Mouse (Mus musculus): ENCODE data around the gene Rtbdn.

Gene Rtbdn

DNA sequence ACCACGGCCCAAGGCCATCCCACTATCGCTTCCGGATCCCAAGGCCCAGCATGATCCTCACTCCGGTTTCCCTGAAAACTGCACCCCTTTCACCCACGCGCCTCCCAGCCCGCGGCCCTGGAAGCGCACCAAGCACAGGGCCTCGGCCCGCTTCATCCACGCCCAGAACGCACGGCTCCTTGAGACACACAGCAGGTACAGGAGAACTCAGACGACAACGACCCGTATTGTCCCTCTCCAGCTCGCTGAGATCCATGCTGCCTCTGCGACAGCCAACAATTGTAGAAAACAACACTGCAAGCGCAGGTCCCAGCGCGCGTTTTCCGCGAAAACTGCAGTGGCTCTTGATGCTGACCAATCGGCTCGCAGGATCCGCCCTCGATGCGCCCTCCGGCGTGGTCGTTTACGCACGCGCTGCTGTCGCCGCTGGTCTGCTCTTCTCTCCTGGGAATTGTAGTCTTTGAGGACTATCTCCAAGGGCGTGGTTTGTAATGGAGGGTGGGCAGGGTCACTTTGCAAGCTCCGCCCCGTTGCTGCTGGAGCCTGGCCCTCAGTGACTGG, 19.0 kb downstream of the Rtbdn start:
- DNase-seq: peak; percentile 92

- no peak for DNase-seq
Measured at GRCm38 (mm10) chr8:84966603-84967002, 19.8 kb downstream of the Rtbdn start.

GRCm38 (mm10) chr8:84967532-84968304, 20.9 kb downstream of the Rtbdn start:
- DNase-seq: no peak

DNA sequence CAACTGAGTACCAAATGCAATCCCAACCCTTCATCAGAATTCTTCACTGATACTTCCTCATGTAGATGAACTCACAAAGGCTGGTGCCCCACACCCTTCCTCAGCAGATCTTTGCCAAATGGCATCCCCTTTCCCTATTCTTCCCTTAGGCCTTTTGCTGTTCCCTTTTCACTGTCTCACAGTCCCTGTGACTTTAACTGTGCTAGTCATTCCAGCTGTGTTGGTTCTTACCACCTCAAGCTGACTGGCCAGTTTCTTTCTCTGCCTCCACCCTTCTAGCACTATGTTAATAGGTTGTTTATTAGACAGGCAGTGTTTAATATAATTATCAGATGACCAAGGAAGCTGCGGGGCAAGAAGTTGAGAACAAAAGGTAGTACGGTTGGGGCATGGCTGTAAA, 21.9 kb downstream of the Rtbdn start:
- no peak for DNase-seq

- peak; percentile 74 for DNase-seq
Measured at GRCm38 (mm10) chr8:84969241-84970134, 22.7 kb downstream of the Rtbdn start, which contains the start of the genes Gm49661, Prdx2 and Rnaseh2a. Gene Gm49661 (minus strand): TSS chr8:84969433. Gene Prdx2 (plus strand): TSS chr8:84969587. Gene Rnaseh2a (minus strand): TSS chr8:84969767.

- DNase-seq: no peak
Measured at GRCm38 (mm10) chr8:84970135-84970790, 23.5 kb downstream of the Rtbdn start.

- no peak for DNase-seq
Measured at GRCm38 (mm10) chr8:84970913-84971312, 24.1 kb downstream of the Rtbdn start.

- DNase-seq: no peak
Measured at GRCm38 (mm10) chr8:84973079-84973478, 26.3 kb downstream of the Rtbdn start.

DNA sequence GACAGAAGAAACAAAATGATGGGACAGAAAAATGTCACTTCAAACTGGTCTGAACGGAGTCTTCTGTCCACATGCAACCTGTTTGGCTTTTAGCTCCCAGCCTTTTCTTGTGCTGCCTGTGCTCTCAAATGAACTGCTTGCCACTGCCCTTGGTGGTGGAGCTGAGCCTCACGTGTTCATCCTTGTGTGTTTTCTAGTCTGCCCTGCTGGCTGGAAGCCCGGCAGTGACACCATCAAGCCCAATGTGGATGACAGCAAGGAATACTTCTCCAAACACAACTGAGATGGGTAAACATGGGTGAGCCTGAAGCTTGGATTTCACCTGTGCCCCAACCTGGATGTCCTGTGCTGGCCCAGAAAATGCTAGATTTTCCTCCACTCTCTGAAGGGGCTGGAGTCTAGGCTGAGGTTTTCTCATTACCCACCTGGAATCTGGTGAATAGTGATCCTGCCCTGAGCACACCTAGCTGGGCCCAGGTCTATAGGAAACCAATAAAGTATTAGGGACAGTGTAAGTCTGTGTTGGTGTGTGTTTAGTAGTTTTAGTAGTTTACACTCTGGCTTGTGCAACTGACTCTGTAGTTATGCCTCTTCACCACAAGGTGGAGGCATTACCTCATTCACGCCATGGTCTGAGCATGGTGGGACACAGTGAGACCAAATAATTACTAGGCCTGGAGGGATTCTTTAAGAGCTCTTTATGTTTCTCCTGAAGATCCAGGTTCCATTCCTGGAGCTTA, 27.2 kb downstream of the Rtbdn start:
- DNase-seq: peak; percentile 64

DNA sequence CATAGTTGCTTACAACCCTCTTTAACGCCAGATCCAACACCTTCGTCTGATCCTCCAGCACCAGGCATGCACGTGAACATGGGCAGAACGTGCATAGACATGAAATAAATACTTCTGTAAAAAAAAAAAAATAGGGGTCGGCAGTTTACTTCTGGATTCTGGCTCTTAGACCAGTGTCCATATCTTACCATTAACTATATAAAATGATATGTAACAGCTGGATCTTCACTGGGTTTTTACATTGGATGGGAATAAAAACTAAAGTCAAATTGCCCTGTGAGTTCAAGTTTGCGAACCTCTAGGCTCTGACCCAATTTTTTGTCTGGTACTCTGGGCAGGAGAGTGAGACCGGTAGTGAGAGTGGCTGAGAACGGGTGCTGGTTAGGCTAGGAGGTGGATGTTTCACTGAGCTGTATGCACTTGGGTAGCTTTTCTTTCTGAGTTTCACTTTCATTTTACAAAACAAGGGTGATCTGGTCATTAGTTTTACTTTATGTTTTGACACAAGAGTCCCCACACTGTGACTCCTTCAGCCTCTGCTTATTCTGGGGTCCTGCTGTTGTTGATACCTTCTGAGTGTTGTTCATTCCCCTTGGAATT, 27.9 kb downstream of the Rtbdn start:
- DNase-seq: no peak

DNA sequence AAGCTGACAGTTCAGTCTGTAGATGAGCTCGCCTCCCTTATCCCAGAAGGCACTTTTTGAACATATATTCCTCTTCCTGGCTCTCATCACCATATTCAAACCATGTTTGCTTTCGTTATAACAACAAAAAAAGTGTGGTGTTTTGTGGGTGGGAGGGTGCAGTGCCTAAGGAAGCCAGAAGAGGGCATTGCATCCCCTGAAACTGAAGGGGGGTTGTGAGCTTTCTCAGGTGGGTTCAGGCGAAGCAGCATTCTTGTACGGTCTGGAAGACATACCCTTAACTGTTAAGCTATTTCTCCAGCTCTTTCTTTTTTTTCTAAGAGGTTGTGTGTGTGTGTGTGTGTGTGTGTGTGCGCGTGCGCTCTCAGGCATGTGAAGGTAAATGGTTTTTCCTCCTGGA, 28.6 kb downstream of the Rtbdn start:
- DNase-seq: peak; percentile 80

DNA sequence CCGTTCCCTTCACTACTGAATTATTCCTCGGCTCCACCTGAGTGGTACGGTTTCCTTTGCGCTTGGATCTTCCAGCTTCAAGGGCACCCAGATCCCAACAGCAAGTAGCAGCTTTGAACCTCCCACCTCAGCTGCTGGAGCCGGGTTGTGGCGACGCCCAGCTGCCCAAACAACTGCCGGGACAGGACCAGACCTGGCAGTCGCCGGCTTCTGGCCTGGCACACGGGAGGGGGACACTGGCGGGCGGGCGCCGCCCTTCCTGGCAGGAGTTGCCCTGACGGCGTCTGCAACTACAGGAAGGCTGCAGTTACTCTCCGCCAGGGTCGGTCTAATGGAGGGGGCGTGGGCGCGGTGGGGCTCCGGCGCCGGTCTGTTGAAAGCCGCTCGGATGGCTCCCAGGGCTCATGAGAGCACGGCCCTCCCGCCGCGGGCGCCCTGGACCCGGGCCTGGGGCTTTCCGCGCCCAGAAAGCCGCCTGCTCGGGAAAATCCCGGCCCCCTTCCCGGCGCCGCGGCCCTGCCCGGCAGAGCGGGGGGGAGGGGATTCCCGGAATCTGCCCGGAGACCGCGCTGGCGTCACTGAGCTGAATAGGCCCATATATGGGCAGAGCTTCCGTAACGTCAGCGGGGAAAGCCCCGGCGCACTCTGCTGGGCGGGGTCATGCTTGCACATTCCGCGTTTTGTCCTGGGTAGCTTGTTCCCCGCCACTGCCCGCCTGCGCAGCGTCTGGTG, 29.4 kb downstream of the Rtbdn start:
- peak; percentile 98 for DNase-seq

- no peak for DNase-seq
Measured at GRCm38 (mm10) chr8:84976763-84977434, 30.1 kb downstream of the Rtbdn start.

DNA sequence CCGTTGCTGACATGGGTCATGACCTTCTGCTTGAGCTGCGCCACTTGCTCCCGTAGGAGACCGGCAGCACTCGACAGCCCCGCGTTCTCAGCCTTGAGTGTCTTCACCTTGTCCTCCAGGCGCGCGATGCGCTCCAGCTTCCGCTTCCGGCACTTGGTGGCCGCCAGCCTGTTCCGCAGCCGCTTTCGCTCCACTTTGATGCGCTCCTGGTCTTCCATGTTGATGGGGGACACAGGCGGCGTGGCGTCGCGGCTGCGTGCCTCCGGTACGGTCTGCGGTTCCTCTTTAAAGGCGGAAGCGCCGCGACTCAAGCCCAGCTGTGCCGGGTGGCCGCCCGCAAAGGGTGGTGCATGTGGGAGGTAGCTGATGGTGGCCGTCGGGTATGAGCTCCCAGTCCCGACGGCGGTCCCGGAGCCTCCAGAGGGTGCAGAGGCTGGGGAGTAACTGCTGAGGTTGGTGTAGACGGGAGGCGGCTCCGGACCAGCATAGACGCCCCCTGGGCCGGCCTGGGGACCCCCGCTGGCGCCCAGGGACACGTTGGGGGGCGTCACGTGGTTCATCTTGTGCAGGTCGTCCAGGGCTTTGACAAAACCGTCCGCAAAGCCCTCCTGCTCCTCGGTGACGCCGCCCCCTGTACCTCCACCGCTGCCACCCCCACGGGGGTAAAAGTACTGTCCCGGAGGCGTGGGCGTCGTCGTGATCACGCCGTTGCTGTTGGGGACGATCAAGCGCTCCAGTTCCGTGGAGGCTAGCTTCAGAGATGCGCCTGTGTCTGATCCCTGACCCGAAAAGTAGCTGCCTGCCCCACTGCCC, 30.9 kb downstream of the Rtbdn start:
- peak; percentile 73 for DNase-seq

GRCm38 (mm10) chr8:84978248-84978940, 31.6 kb downstream of the Rtbdn start, which contains the start of gene Junb:
Gene Junb (minus strand): TSS chr8:84978718.
- DNase-seq: peak; percentile 97

DNA sequence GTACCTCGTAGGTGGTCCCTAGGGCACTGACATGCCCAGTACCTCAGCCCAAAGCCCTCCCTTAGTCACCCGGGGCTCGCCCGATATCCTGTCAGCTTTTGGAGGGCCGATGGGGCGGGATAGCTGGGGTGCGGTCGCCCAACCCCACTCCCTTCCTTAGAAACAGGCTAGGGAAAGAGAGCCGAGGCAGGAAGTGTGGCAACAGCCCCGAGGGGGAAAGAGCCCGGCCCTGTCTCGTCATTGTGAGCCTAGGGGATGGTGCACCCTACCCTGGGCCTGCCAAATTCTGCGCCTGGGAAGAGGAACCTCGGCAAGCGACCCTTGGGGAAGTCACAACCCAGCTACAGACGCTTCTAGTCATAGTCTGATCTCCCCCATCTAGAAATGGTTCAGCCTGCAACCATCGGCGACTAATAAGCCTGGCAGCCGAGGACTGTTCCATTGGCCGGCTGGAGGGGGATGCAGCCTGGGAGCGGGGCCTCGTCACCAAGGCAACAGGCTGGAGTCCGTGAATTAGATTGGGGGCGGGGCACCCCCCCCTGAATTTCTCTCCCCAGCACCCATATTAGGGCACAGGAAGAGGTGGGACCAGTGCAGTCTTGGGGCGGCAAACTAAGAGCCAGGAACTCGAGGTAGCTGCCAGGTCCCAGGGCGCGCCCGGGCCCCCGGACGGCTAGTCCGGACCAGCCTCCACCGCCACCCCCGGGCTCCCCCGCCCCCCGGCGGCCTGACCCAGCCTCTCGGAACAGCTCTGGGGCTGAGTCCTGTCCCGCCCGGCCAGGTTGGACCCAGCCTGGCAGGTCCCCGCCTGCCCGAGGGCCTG, 33.0 kb downstream of the Rtbdn start:
- peak; percentile 93 for DNase-seq

DNA sequence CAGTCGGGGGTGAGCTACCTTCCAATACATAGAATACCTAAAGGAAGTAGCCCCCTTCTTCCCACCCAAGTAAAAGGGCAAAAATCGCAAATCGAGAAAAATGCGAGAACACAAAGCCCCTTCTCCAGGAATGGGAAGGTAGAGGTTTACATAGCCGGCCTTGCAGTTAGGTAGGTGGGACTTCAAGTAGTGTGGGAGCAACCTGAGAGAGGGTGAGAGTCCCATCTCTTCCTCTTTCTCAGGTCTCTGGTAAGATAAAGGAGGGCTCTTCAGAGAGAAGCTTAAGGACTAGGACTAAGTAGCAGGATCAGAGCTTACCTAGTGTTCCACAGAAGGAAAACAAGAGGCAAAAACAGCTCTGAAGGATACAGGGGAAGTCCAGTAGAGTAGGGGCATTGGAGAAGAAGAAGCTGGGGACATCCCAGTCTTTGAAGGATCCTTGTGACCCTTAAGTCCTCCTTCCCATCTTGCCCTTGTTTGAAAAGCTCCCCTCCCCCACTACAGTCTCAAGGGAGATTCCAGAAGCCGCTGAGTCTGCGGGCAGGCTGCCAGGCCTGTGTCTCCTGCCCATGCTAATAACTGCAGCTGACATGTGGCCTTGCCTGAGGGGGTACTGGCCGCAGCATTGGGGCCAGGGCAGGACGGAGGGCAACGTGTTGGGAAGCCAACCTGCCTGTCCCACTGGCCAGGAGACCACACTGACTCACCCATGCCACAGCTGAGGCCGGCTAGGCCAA, 34.0 kb downstream of the Rtbdn start:
- peak; percentile 90 for DNase-seq

Data from lung, postnatal 14 days (tissue).